Mouse (Mus musculus) adrenal gland, adult (tissue): ENCODE data around the gene Pter.

Experiments used
- DNase-seq, 2 experiments: peaks; one replicate each; pipeline ENCODE4 v3.0.0; 2022 to 2023; ENCODE audit warnings: low spot score in 1 of 2; ENCODE audit not compliant: inconsistent age in 2 of 2

Gene Pter

DNA sequence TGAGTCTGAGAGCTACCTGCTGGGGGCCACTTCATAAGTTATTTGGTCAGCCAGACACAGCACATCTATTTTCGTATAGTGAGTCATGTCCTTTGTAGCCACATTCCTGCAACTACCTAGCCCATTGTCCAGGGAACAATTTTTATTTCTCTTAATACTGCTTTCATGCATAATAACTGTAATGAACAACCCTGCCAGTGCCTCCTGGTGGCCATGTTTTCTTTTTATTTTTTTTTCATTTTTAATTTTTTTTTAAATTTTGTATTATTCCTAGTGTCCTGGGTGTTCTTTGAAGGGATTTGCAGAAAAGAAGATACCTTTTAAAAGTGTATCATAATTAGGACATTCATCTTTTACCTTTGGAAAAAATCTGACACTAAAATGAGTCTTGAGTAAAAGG lies 84.6 kb downstream of the Pter start:
- no peak for DNase-seq

GRCm38 (mm10) chr2:13009261-13009972 lies 85.6 kb downstream of the Pter start:
- peak in 1 of 2 experiments; percentile 21 for DNase-seq

GRCm38 (mm10) chr2:13010030-13010459 lies 86.2 kb downstream of the Pter start:
- DNase-seq: peak in 1 of 2 experiments; percentile 37

DNA sequence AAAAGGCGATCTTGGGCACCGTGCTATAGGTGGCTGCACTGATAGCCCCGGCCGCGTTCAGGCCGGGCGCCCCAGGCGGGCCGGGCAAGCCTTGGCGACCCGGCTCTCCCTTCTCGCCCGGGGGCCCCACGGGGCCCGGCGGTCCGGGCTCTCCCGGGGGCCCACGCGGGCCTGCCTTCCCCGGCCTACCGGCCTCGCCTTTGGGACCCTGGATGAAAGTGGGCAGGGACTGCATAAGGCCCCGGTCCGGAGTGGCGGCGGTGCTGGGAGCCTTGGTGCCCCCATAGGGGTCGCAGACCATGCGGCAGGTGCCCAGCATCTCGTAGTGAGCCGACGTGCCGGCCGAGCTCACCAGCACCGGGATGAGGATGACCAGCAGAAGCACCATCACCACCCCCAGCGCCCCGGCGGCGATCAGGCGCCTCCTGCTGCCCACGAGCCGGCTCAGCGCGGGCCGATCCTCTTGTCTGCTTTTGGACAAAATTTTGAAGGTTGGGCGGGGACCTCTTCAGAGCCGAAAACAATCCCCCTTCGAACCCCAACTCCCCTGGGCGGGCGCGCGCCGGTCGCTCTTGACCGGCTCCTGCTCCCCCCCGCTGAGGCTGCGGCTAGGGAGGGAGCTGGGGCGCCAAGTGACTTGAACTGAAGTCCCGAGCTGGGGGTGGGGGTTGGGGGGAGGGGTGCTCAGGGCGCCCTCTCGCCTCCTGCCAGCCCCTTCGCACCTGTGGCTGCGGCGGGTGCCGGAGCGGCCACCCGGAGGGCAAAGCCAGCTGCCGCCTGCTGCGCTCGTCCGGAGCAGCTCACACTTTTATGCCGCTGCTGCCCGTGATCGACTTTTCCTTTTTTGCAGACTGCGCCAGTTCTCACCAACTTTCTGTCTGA lies 86.9 kb downstream of the Pter start:
- DNase-seq: peak; percentile 28 to 72

GRCm38 (mm10) chr2:13011472-13011871 lies 87.6 kb downstream of the Pter start, which contains the start of gene C1ql3:
C1ql3 (minus strand) TSS chr2:13011806.
- DNase-seq: peak; percentile 8 to 29

GRCm38 (mm10) chr2:13011973-13012372 lies 88.1 kb downstream of the Pter start:
- no peak for DNase-seq

GRCm38 (mm10) chr2:13018382-13018781 lies 94.5 kb downstream of the Pter start:
- no peak for DNase-seq

DNA sequence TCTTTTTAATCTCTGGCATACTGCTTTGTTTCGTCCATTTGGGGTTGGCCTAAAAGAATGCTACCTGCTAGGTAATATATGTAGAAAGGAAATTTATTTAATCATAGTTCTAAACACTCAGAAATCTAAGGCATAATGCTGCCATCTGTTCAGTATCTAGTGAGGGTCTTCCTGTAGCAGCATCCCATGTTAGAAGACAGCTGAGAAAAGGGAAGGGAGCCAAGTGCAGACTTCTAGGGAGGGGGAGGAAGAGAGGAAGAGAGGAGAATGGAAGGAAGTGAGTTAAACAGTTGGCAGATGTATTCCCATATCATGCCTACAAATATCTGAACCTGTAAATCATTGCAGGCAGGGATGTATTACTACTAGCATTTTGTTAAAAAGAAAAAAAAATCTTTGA lies 95.0 kb downstream of the Pter start:
- DNase-seq: no peak

- no peak for DNase-seq
Measured at GRCm38 (mm10) chr2:13038772-13039171, 114.9 kb downstream of the Pter start.

DNA sequence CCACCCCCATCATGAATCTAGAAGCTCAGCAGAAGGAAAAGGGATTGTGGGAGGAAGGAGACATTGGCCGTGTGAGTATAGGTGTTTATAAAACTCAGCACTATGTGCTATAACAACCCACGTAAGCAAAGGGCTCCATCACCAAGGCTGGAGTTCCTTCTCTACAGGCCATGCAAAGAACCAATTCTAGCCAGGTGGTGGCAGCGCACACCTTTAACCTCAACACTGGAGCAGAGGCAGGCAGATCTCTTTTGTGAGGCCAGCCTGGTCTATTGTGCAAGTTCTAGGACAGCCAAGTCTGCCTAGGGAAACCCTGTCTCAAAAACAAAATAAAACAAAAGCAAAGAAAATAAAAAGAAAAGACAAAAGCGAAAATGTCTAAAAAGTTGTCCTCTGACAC lies 115.9 kb downstream of the Pter start:
- DNase-seq: no peak

DNA sequence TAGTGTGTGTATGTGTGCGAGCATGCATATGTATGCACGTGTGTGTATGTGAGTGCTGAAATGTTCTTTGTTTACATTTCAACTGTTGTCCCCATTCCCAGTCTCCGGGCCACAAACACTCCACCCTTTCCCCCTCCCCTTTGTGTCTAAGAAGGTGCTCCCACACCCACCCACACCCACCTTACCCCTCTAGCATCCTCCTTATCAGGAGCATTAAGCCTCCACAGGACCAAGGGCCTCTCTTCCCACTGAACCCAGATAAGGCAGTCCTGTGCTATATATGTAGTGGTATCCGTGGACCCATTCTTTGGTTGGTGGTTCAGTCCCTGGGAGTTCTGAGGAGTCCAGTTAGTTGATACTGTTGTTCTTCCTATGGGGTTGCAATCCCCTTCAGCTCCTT lies 120.7 kb downstream of the Pter start:
- no peak for DNase-seq

DNA sequence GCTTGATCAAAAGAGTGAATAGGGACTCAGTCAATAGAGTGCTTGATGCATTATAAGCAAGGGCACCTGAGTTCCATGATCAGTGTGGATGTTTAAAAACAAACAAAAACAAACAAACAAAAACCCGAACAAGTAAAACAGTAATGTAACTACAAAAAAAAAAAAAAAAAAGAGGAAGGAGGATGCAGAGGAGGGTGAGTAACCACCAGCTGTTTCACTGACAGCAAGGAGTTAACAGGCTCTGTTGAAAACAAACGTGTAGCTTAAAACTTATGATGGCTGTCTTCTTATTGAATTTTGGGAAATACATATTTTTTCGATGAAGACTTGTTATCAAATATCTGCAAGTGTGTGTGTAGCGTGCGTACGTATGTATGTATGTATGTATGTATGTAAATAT lies 124.8 kb downstream of the Pter start:
- DNase-seq: no peak
